Comparison of ENCODE assay signal across 8 mouse cellular contexts in the genomic region with DNA sequence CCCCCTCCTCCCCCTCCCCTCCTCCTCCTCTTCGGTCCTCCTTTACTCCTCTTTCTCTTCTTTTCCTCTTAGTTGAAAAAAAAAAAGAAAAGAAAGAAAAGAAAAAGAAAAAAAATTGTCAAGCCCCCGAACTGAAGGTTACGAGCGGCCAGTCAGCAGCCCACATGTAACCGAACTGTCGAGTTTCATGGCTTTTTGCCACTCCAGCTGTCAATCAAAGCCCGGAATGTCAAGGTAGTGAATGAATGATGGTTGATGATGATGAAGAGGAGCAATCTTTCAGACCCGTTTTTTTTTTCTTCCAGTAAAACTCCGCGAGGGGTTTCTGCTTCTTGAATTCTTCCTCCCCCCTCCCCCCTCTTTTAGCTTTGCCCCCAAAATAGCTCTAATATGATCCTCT. TPM values are rescaled to one million over a fixed set of nuclear protein-coding genes. Genes with fewer than 3 reads are reported as not detected.
A peak's percentile ranks its signal among the peaks of the same experiment; 100 is the strongest.
DNase-seq lines count a peak whose midpoint lies in the region; ATAC-seq and TF ChIP-seq lines count a peak whose summit lies in the region.

No protein-coding gene starts in this region.

- peak overlapping the region; percentile 83 for H3K4me3 ChIP-seq in liver, adult 2 months (ENCODE audit: insufficient read depth, low read depth, low read length)
- peak overlapping the region; percentile 62 for H3K4me3 ChIP-seq in embryonic facial prominence, embryonic 13.5 days
- peak overlapping the region; percentile 51 for H3K4me3 ChIP-seq in hindbrain, postnatal 0 days (ENCODE audit: low read length)

- TF ChIP-seq CTCF in liver, adult 2 months (IDR thresholded peaks at IDR 0.05; ENCODE audit: low read depth, low read length): no peak
- TF ChIP-seq CTCF in hindbrain, postnatal 0 days (IDR thresholded peaks at IDR 0.05; ENCODE audit: low read depth): no peak

- WGBS in liver, adult 2 months: 1% methylated on average over 10 of the region's 10 CpGs
- under 1% methylated on average over 10 of the region's 10 CpGs for WGBS in embryonic facial prominence, embryonic 13.5 days
- under 1% methylated on average over 10 of the region's 10 CpGs for WGBS in hindbrain, postnatal 0 days

- H3K4me2 ChIP-seq in embryonic facial prominence, embryonic 13.5 days: peak overlapping the region; percentile 72
- peak overlapping the region; percentile 72 for H3K4me2 ChIP-seq in hindbrain, postnatal 0 days (ENCODE audit: low read depth, low read length)

- H3K9me3 ChIP-seq in embryonic facial prominence, embryonic 13.5 days: no peaks in the 10 kb centered on the region
- no peaks in the 10 kb centered on the region for H3K9me3 ChIP-seq in hindbrain, postnatal 0 days (ENCODE audit: low read length)

- no peaks in the 10 kb centered on the region for H3K36me3 ChIP-seq in liver, adult 2 months (ENCODE audit: control insufficient read depth, insufficient read depth, low read length)
- no peaks in the 10 kb centered on the region for H3K36me3 ChIP-seq in embryonic facial prominence, embryonic 13.5 days
- H3K36me3 ChIP-seq in hindbrain, postnatal 0 days (ENCODE audit: insufficient read depth, low read length): no peaks in the 10 kb centered on the region

- no peaks in the 10 kb centered on the region for H3K27me3 ChIP-seq in liver, adult 2 months (ENCODE audit: control insufficient read depth, insufficient read depth, low read length)
- H3K27me3 ChIP-seq in embryonic facial prominence, embryonic 13.5 days: peaks cover 34% of the 10 kb centered on the region
- peaks cover 6% of the 10 kb centered on the region; the same call in 1 of the 2 replicates for H3K27me3 ChIP-seq in hindbrain, postnatal 0 days (ENCODE audit: insufficient read depth, low read length)

- peaks cover 4% of the 10 kb centered on the region; the same call in 1 of the 2 replicates for H3K79me2 ChIP-seq in liver, adult 2 months (ENCODE audit: control insufficient read depth, insufficient read depth, low read length)

- TF ChIP-seq POLR2A in liver, adult 2 months (IDR thresholded peaks at IDR 0.05; ENCODE audit: extremely low read depth, insufficient read depth, low read length): no peak

- no peak for ATAC-seq in embryonic facial prominence, embryonic 13.5 days (ENCODE audit: insufficient number of reproducible peaks, insufficient read depth, low FRiP score, low TSS enrichment, low read depth)
- ATAC-seq in hindbrain, postnatal 0 days: no peak

- peak; percentile 24 for DNase-seq in liver, adult 2 months (ENCODE audit: extremely low read depth, low read depth, low spot score)
- no peak for DNase-seq in liver
- peak; percentile 36 for DNase-seq in hindbrain, postnatal 0 days (ENCODE audit: low spot score)
- DNase-seq in mesoderm, embryonic 11.5 days (ENCODE audit: low read depth, low spot score): peak; percentile 83
- no peak for DNase-seq in frontal cortex, postnatal 25 days (ENCODE audit: low spot score in 2 of 2)
- no peak for DNase-seq in left cerebral cortex, adult 9 months (ENCODE audit: low spot score in 2 of 2)
- DNase-seq in gastrocnemius, adult 18-20 months (ENCODE audit: low spot score): no peak

- no peak overlapping the region for H3K9ac ChIP-seq in liver, adult 2 months (ENCODE audit: low read depth, low read length)
- peak overlapping the region; percentile 87 for H3K9ac ChIP-seq in embryonic facial prominence, embryonic 13.5 days
- H3K9ac ChIP-seq in hindbrain, postnatal 0 days (replicated peaks; ENCODE audit: low read length): peak overlapping the region; percentile 62

- H3K4me1 ChIP-seq in liver, adult 2 months (ENCODE audit: control insufficient read depth, insufficient read depth, low read length): 0 out of 2 replicates have a peak, but pooled peaks cover 3% of the 10 kb centered on the region
- H3K4me1 ChIP-seq in embryonic facial prominence, embryonic 13.5 days: peaks cover 30% of the 10 kb centered on the region
- H3K4me1 ChIP-seq in hindbrain, postnatal 0 days (ENCODE audit: insufficient read depth, low read length): no peaks in the 10 kb centered on the region

- H3K27ac ChIP-seq in liver, adult 2 months (replicated peaks; ENCODE audit: insufficient read depth, low read depth, low read length): no peak overlapping the region
- H3K27ac ChIP-seq in embryonic facial prominence, embryonic 13.5 days: peak overlapping the region; percentile 94
- H3K27ac ChIP-seq in hindbrain, postnatal 0 days: peak overlapping the region; percentile 81

RNA-seq across cellular contexts. Expression of gene Meis2, which starts 0.6 kb away (rescaled TPM):
- 4.4 and 4.5 TPM in 2 replicates for total RNA-seq in liver, adult 2 months (2014; rRNA removed)
- 2.2 and 2.4 TPM in 2 replicates for polyA plus RNA-seq in liver, adult 2 months (2012; rRNA removed)
- polyA plus RNA-seq in embryonic facial prominence, embryonic 13.5 days (2015; fragmentation: Nextera tagmentation; extraction: Ambion mirVana): 43.1 and 45.6 TPM in 2 replicates
- total RNA-seq in hindbrain, postnatal 0 days (2014; rRNA removed): 132 and 133 TPM in 2 replicates
- 94.4 and 105 TPM in 2 replicates for polyA plus RNA-seq in hindbrain, postnatal 0 days (2015; fragmentation: Nextera tagmentation; extraction: Ambion mirVana)
- total RNA-seq in gastrocnemius, adult 18-20 months (2021): 1 to 10 TPM; 1.3 to 1.4 TPM

Comparison
In these comparisons a context has a peak if more than half of its experiments do, and no peak if none do; other contexts are left out.
1. DNase-seq: peak in liver, adult 2 months (single experiment), hindbrain, postnatal 0 days (single experiment) and mesoderm, embryonic 11.5 days (single experiment); none in liver (single experiment), frontal cortex, postnatal 25 days (0 of 2), left cerebral cortex, adult 9 months (0 of 2) and gastrocnemius, adult 18-20 months (single experiment).
2. RNA of gene Meis2, which starts 0.6 kb away (total RNA-seq): 132 to 133 TPM in hindbrain, postnatal 0 days; 4.4 to 4.5 TPM in liver, adult 2 months and 1.3 to 1.4 TPM in gastrocnemius, adult 18-20 months; every median in the first group is over 10 times any median in the second.
3. Peak in every context shown above with its lines, with median percentiles within 50 percentile points of each other: H3K4me3 ChIP-seq.